Mouse (Mus musculus) midbrain, embryonic 16.5 days (tissue): ENCODE results near the gene Ckb. TPM values are rescaled to one million over a fixed set of nuclear protein-coding genes. Genes with fewer than 3 reads are reported as not detected.

ENCODE experiments used
- ATAC-seq: fragments of 200-750 bp; cut with Nextera tagmentation; 2 replicates; pipeline ENCODE4 v1.8.0; 2017; ENCODE audit warnings: moderate TSS enrichment
- H3K27ac ChIP-seq: fragments of 300-500 bp; sonication (generic); 2 replicates; pipeline ENCODE4 v1.5.1; 2014; ENCODE audit warnings: mild to moderate bottlenecking, low read length, mixed read lengths
- H3K27me3 ChIP-seq: fragments of 300-500 bp; sonication (generic); 2 replicates; pipeline ENCODE4 v1.6.1; 2014; ENCODE audit warnings: low read depth, low read length, mixed read lengths; ENCODE audit not compliant: control insufficient read depth, insufficient read depth
- H3K36me3 ChIP-seq: fragments of 300-500 bp; sonication (generic); 2 replicates; pipeline ENCODE4 v1.6.1; 2014; ENCODE audit warnings: mild to moderate bottlenecking, low read length, moderate library complexity, mixed read lengths; ENCODE audit not compliant: control insufficient read depth, insufficient read depth
- H3K4me1 ChIP-seq: fragments of 300-500 bp; sonication (generic); 2 replicates; pipeline ENCODE4 v1.6.1; 2014; ENCODE audit warnings: mild to moderate bottlenecking, low read length, mixed read lengths; ENCODE audit not compliant: control insufficient read depth, insufficient read depth
- H3K4me2 ChIP-seq: fragments of 300-500 bp; sonication (generic); 2 replicates; pipeline ENCODE4 v1.6.1; 2014; ENCODE audit warnings: mild to moderate bottlenecking, low read length, mixed read lengths
- H3K4me3 ChIP-seq: fragments of 300-500 bp; sonication (generic); 2 replicates; pipeline ENCODE4 v1.5.1; 2014; ENCODE audit warnings: low read depth, mild to moderate bottlenecking, low read length, moderate library complexity, mixed read lengths
- H3K9ac ChIP-seq: fragments of 300-500 bp; sonication (generic); 2 replicates; pipeline ENCODE4 v1.6.1; 2014; ENCODE audit warnings: low read depth, low read length, mixed read lengths
- H3K9me3 ChIP-seq: fragments of 300-500 bp; sonication (generic); replicated peaks from 2 replicates; pipeline ENCODE4 v1.6.1; 2014; ENCODE audit warnings: mild to moderate bottlenecking, low read length, mixed read lengths; ENCODE audit not compliant: control insufficient read depth, poor library complexity, severe bottlenecking
- WGBS: fragments of 180-500 bp; shearing (Covaris S2); extraction: QIAGEN DNeasy Blood & Tissue Kit; methylation state at CpG from one replicate; pipeline ENCODE4 v1.1.7; 2014; 5-methylcytosine and 5-hydroxymethylcytosine counted together
- polyA plus RNA-seq: library from polyadenylated mRNA; unstranded; fragments of >200 nt; fragmentation: Nextera tagmentation; extraction: Ambion mirVana; gene quantifications from 2 replicates; pipeline ENCODE4 v1.2.1, GENCODE M21; 2015

Ckb gene
- polyA plus RNA-seq, 1 experiment from 2014 or later, result 1,482 TPM

- Histone ChIP-seq H3K27ac (no peak overlapping the region), H3K9me3 (no peaks in the 10 kb centered on the region)
These were observed 3.9 kb upstream of the Ckb start for GRCm38 (mm10) chr12:111675797-111676580.

DNA sequence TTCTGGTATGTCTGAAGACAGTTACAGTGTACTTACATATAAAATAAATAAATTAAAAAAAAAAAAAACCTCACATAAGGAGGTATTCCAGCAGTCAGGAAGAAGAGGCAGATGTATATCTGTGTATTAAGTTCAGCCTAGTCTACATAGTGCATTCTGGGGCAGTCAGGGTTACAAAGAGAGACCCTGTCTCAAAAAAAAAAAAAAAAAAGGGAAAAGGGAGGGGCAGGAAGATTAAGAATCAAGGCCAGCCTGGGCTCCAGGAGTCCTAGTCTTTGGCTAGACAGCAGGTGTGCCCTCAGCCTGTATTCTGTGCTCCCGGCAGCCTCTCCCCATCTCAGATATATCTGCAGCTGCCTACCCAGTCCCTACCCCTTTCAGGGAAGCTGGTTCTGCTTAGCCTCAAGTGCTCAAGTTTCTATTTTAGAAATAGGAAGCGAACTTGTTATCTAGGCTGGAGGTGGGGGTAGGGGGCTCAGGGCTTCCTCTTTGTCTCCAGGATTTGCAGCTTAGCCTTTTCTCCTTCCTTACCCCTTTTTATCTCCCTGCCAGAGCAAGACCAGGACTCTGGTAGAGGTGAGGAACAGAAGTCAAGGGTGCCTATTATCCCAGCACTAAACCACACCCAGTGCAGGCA is 2.8 kb upstream of the Ckb start:
- Histone ChIP-seq H3K36me3 (no peaks in the 10 kb centered on the region), H3K4me2 (no peak overlapping the region), H3K27me3 (no peaks in the 10 kb centered on the region), H3K27ac (no peak overlapping the region), H3K9ac (no peak overlapping the region), H3K9me3 (no peaks in the 10 kb centered on the region), H3K4me1 (peaks cover 27% of the 10 kb centered on the region), H3K4me3 (no peak overlapping the region)
- 59% methylated on average over 2 of the region's 2 CpGs for WGBS
- ATAC-seq, result no peak

More at GRCm38 (mm10) chr12:111675797-111676580, 3.9 kb upstream of the Ckb start:
- H3K4me2 ChIP-seq, result no peak overlapping the region
- no peak for ATAC-seq
- WGBS, result 84% methylated on average over 6 of the region's 6 CpGs
- H3K36me3 ChIP-seq, result no peaks in the 10 kb centered on the region
- no peak overlapping the region for H3K9ac ChIP-seq
- H3K4me3 ChIP-seq, result no peak overlapping the region
- H3K27me3 ChIP-seq, result no peaks in the 10 kb centered on the region
- peaks cover 21% of the 10 kb centered on the region for H3K4me1 ChIP-seq

GRCm38 (mm10) chr12:111672581-111672980 is 443 bp upstream of the Ckb start:
- Histone ChIP-seq H3K36me3 (no peaks in the 10 kb centered on the region), H3K4me1 (peaks cover 35% of the 10 kb centered on the region), H3K9ac (peak overlapping the region; percentile 99), H3K27me3 (no peaks in the 10 kb centered on the region), H3K9me3 (no peaks in the 10 kb centered on the region), H3K4me3 (peak overlapping the region; percentile 95), H3K27ac (peak overlapping the region; percentile 95), H3K4me2 (peak overlapping the region; percentile 83)
- ATAC-seq, result peak; percentile 21; the same call in 1 of the 2 replicates
- WGBS, result 7% methylated on average over 12 of the region's 12 CpGs

- ATAC-seq, result peak; percentile 71
- H3K4me1 ChIP-seq, result peaks cover 29% of the 10 kb centered on the region
- peak overlapping the region; percentile 95 for H3K27ac ChIP-seq
- no peaks in the 10 kb centered on the region for H3K27me3 ChIP-seq
- peak overlapping the region; percentile 95 for H3K4me3 ChIP-seq
- no peaks in the 10 kb centered on the region for H3K9me3 ChIP-seq
- peak overlapping the region; percentile 83 for H3K4me2 ChIP-seq
- H3K9ac ChIP-seq, result peak overlapping the region; percentile 99
- H3K36me3 ChIP-seq, result no peaks in the 10 kb centered on the region
- 0% methylated on average over 34 of the region's 34 CpGs for WGBS
These were observed 671 bp downstream of the Ckb start for GRCm38 (mm10) chr12:111671431-111671902.

DNA sequence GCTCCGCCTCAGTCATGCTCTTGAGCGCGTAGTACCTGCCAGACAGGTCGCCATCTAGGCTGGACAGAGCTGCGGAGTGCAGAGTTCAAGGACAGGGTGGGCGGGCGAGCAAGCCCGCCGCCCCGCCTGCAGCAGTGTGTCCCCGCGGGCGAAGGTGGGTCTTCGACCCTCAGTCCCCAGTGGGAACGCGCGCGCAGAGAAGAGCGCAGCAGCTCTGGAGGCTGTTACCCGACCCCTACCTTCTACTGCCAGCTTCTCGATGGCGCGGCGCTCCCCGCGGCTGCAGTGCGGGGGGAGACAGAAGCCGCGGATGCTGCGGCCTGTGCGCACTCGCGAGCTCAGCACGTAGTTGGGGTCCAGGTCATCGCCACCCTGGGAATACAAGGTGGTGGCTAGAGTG is 1.2 kb downstream of the Ckb start:
- Histone ChIP-seq H3K4me3 (peak overlapping the region; percentile 95), H3K9me3 (no peaks in the 10 kb centered on the region), H3K27ac (peak overlapping the region; percentile 95), H3K4me2 (peak overlapping the region; percentile 83), H3K4me1 (peaks cover 29% of the 10 kb centered on the region), H3K36me3 (no peaks in the 10 kb centered on the region), H3K9ac (peak overlapping the region; percentile 99), H3K27me3 (no peaks in the 10 kb centered on the region)
- under 1% methylated on average over 35 of the region's 35 CpGs for WGBS
- ATAC-seq, result peak; percentile 3; the same call in 1 of the 2 replicates

GRCm38 (mm10) chr12:111670371-111670971 is 1.7 kb downstream of the Ckb start:
- H3K4me3 ChIP-seq, result peak overlapping the region; percentile 95
- H3K4me1 ChIP-seq, result peaks cover 29% of the 10 kb centered on the region
- H3K9me3 ChIP-seq, result no peaks in the 10 kb centered on the region
- peak overlapping the region; percentile 99 for H3K9ac ChIP-seq
- peak overlapping the region; percentile 95 for H3K27ac ChIP-seq
- no peaks in the 10 kb centered on the region for H3K27me3 ChIP-seq
- peak overlapping the region; percentile 83 for H3K4me2 ChIP-seq
- WGBS, result 1% methylated on average over 25 of the region's 29 CpGs
- H3K36me3 ChIP-seq, result no peaks in the 10 kb centered on the region
- ATAC-seq, result no peak

- Histone ChIP-seq H3K36me3 (no peaks in the 10 kb centered on the region), H3K27ac (no peak overlapping the region), H3K4me1 (peaks cover 29% of the 10 kb centered on the region), H3K4me2 (peak overlapping the region; percentile 83), H3K9me3 (no peaks in the 10 kb centered on the region), H3K27me3 (no peaks in the 10 kb centered on the region), H3K9ac (peak overlapping the region; percentile 99), H3K4me3 (peak overlapping the region; percentile 95)
- ATAC-seq, result no peak
- 32% methylated on average over 8 of the region's 8 CpGs for WGBS
These were observed 2.2 kb downstream of the Ckb start for GRCm38 (mm10) chr12:111669961-111670360.

DNA sequence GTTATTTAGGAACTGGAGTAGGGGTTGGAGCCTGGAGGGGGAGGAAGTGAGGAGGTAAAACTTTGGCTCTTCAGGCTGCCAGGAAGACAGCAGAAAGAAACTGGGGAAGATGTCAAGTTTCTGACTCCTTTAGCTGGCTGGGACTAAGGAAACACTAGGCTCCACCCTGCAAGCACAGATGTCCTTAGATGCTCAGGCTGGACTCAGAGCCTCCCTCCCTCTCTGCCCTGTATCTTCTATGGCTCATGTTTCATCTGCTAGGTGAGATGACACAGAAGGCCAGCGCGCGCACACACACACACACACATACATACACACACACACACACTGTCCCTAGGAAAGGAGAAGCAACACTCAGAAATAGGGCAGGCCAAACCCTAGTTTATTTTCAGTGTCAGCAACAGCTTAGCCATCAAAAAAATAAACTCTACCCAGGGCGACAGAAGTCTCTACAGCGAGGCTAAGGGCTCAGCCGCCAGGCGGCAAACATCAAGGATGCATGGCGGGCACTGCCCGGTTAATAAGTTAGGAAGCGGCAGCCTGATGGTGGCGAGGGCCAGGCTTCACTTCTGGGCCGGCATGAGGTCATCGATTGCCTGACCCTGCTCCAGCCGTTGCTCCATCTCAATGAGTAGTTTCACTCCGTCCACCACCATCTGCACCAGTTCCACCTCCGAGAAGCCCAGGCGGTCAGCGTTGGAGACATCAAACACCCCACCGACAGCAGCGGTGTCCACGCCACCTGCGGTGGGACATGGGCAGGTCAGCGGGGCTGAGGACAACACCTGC is 2.9 kb downstream of the Ckb start:
- Histone ChIP-seq H3K4me1 (peaks cover 29% of the 10 kb centered on the region), H3K4me2 (peak overlapping the region; percentile 83), H3K36me3 (no peaks in the 10 kb centered on the region), H3K9ac (peak overlapping the region; percentile 99), H3K27me3 (no peaks in the 10 kb centered on the region), H3K27ac (peak overlapping the region; percentile 81), H3K4me3 (peak overlapping the region; percentile 95), H3K9me3 (no peaks in the 10 kb centered on the region)
- no peak for ATAC-seq
- WGBS, result 44% methylated on average over 23 of the region's 23 CpGs
